Mouse (Mus musculus) liver, adult 2 months (tissue): ENCODE results near the gene Atp10a. TPM values are rescaled to one million over a fixed set of nuclear protein-coding genes. Genes with fewer than 3 reads are reported as not detected.

Source experiments
- DNase-seq: peaks from one replicate; pipeline ENCODE4 v3.0.0-alpha.2; 2011; ENCODE audit warnings: low read depth, low spot score; ENCODE audit errors: extremely low read depth
- H3K27ac ChIP-seq: fragments of 200-500 bp; replicated peaks from 2 replicates; pipeline ENCODE4 v1.5.1; 2012; ENCODE audit warnings: low read depth, mild to moderate bottlenecking, control low read depth, inconsistent platforms, low read length; ENCODE audit not compliant: insufficient read depth
- H3K27me3 ChIP-seq: fragments of 200-500 bp; 2 replicates; pipeline ENCODE4 v1.6.1; 2012; ENCODE audit warnings: mild to moderate bottlenecking, moderate library complexity, low read length, inconsistent platforms; ENCODE audit not compliant: control insufficient read depth, insufficient read depth
- H3K36me3 ChIP-seq: fragments of 200-500 bp; 2 replicates; pipeline ENCODE4 v1.6.1; 2012; ENCODE audit warnings: low read length, inconsistent platforms; ENCODE audit not compliant: control insufficient read depth, insufficient read depth
- H3K4me1 ChIP-seq: fragments of 200-500 bp; 2 replicates; pipeline ENCODE4 v1.6.1; 2011; ENCODE audit warnings: low read length; ENCODE audit not compliant: control insufficient read depth, insufficient read depth
- H3K4me3 ChIP-seq: fragments of 200-500 bp; 2 replicates; pipeline ENCODE4 v1.5.1; 2011; ENCODE audit warnings: low read depth, mild to moderate bottlenecking, control low read depth, low read length, moderate library complexity; ENCODE audit not compliant: insufficient read depth
- H3K79me2 ChIP-seq: fragments of 200-500 bp; 2 replicates; pipeline ENCODE4 v1.6.1; 2012; ENCODE audit warnings: inconsistent platforms, mild to moderate bottlenecking, low read length, moderate library complexity; ENCODE audit not compliant: control insufficient read depth, insufficient read depth
- H3K9ac ChIP-seq: fragments of 200-500 bp; 2 replicates; pipeline ENCODE4 v1.6.1; 2012; ENCODE audit warnings: low read depth, mild to moderate bottlenecking, control low read depth, inconsistent platforms, low read length
- CTCF ChIP-seq: fragments of 200-500 bp; IDR thresholded peaks from 2 replicates; pipeline ENCODE4 v1.5.1; 2011; ENCODE audit warnings: low read depth, low read length, control low read depth
- POLR2A ChIP-seq: fragments of 200-500 bp; IDR thresholded peaks from 2 replicates; pipeline ENCODE4 v1.6.1; 2011; ENCODE audit warnings: low read length, control low read depth; ENCODE audit not compliant: insufficient read depth; ENCODE audit errors: extremely low read depth
- WGBS: fragments of 180-500 bp; shearing (Covaris S2); methylation state at CpG from one replicate; pipeline ENCODE4 v1.1.7; 2018; 5-methylcytosine and 5-hydroxymethylcytosine counted together
- polyA plus RNA-seq: library from polyadenylated mRNA; depleted of rRNA; stranded (reverse); fragments of >200 nt; gene quantifications from 2 replicates; pipeline ENCODE4 v1.2.3, GENCODE M21; 2012
- total RNA-seq: library from RNA; depleted of rRNA; stranded (reverse); fragments of >200 nt; gene quantifications from 2 replicates; pipeline ENCODE4 v1.2.3, GENCODE M21; 2014

Atp10a gene
- total and polyA plus RNA-seq, 2 experiments: 0.35 to 0.46 TPM

GRCm38 (mm10) chr7:58843767-58844445 lies 187.9 kb downstream of the Atp10a start:
- Histone ChIP-seq H3K9ac (no peak overlapping the region), H3K27me3 (no peaks in the 10 kb centered on the region), H3K4me1 (peaks cover 2% of the 10 kb centered on the region; the same call in 1 of the 2 replicates), H3K36me3 (no peaks in the 10 kb centered on the region), H3K4me3 (no peak overlapping the region), H3K27ac (no peak overlapping the region), H3K79me2 (no peaks in the 10 kb centered on the region)
- peak; percentile 8 for DNase-seq
- 9% methylated on average over 9 of the region's 9 CpGs for WGBS
- TF ChIP-seq POLR2A (no peak), CTCF (no peak)

DNA sequence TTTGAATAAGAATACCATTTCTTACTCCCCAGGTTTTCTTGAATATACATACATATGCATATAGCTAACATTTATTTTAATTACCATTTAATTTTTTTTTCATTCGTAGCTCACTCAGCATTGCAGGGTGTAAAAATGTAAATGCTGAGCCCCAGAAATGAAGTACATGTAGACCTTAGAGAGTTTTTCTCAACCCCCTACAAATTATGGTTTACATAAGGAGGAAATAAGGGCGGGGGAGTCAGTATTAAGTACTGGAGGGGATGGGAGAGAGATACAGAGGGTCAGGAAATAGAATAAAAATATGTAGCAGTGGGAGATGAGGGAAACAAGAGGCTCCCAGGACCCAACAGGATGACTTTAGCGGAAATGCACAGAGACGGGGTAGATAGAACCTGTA lies 188.5 kb downstream of the Atp10a start:
- H3K27me3 ChIP-seq: no peaks in the 10 kb centered on the region
- no peak overlapping the region for H3K4me3 ChIP-seq
- H3K4me1 ChIP-seq: peaks cover 2% of the 10 kb centered on the region; the same call in 1 of the 2 replicates
- no peak overlapping the region for H3K9ac ChIP-seq
- WGBS: 62% methylated on average over 4 of the region's 4 CpGs
- DNase-seq: no peak
- no peaks in the 10 kb centered on the region for H3K36me3 ChIP-seq
- TF ChIP-seq CTCF: no peak
- TF ChIP-seq POLR2A: no peak
- no peaks in the 10 kb centered on the region for H3K79me2 ChIP-seq
- no peak overlapping the region for H3K27ac ChIP-seq

- Histone ChIP-seq H3K79me2 (no peaks in the 10 kb centered on the region), H3K4me1 (no peaks in the 10 kb centered on the region), H3K27me3 (no peaks in the 10 kb centered on the region), H3K9ac (no peak overlapping the region), H3K36me3 (no peaks in the 10 kb centered on the region), H3K27ac (no peak overlapping the region), H3K4me3 (no peak overlapping the region)
- no peak for DNase-seq
- 92% methylated on average over 4 of the region's 4 CpGs for WGBS
- no peak for TF ChIP-seq POLR2A
- TF ChIP-seq CTCF: no peak
These were observed 203.0 kb downstream of the Atp10a start for GRCm38 (mm10) chr7:58858921-58859320.

GRCm38 (mm10) chr7:58863174-58863573 lies 207.2 kb downstream of the Atp10a start:
- Histone ChIP-seq H3K27ac (no peak overlapping the region), H3K27me3 (no peaks in the 10 kb centered on the region), H3K9ac (no peak overlapping the region), H3K36me3 (no peaks in the 10 kb centered on the region), H3K4me3 (no peak overlapping the region), H3K79me2 (no peaks in the 10 kb centered on the region), H3K4me1 (no peaks in the 10 kb centered on the region)
- DNase-seq: no peak
- no peak for TF ChIP-seq CTCF
- no peak for TF ChIP-seq POLR2A
- 69% methylated on average over 3 of the region's 3 CpGs for WGBS

DNA sequence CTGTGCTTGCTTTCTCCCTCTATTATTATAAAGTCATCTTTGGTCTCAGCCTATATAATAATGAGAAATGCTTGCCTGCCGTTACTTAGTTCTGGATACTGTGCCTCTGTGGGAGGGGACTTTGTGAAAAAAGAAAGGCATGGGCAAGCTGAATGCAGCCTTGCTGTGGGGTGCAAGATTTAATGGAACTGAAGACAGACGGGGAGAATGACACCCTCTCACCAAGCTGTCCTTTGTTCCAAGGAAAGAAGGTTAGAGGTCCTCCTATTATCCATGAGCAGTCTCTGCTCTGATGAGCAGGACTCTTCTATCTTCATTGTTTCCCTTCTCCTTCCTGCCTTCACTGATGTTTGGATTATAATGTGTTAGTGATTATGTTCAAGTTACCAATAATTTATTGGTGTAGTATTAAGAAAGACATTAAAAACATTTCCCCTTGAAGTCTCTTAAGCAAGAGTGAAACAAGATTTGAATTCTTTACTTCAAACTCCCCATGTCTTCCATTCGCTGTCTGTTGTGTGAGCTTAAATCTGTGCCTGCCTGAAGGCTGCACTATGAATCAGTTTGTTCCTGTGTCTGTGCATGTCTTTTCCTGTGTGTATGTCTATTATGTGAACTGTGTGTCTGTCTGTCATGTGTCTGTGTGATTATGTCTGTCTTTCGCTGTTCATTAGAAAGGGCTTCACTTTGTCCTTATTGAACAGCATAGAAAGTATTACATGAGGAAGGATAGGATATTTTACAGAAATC lies 211.1 kb downstream of the Atp10a start:
- H3K27ac ChIP-seq: no peak overlapping the region
- H3K4me3 ChIP-seq: no peak overlapping the region
- 75% methylated on average over 4 of the region's 4 CpGs for WGBS

GRCm38 (mm10) chr7:58870661-58871060 lies 214.7 kb downstream of the Atp10a start:
- Histone ChIP-seq H3K79me2 (no peaks in the 10 kb centered on the region), H3K4me3 (no peak overlapping the region), H3K36me3 (no peaks in the 10 kb centered on the region), H3K9ac (no peak overlapping the region), H3K27ac (no peak overlapping the region), H3K27me3 (no peaks in the 10 kb centered on the region), H3K4me1 (no peaks in the 10 kb centered on the region)
- WGBS: 85% methylated on average over 1 of the region's 1 CpGs
- no peak for DNase-seq
- TF ChIP-seq CTCF: no peak
- no peak for TF ChIP-seq POLR2A

More for the DNA sequence above, 211.1 kb downstream of the Atp10a start:
- no peak overlapping the region for H3K9ac ChIP-seq
- TF ChIP-seq POLR2A: no peak
- TF ChIP-seq CTCF: no peak
- H3K79me2 ChIP-seq: no peaks in the 10 kb centered on the region
- H3K36me3 ChIP-seq: no peaks in the 10 kb centered on the region
- no peaks in the 10 kb centered on the region for H3K27me3 ChIP-seq
- DNase-seq: no peak
- no peaks in the 10 kb centered on the region for H3K4me1 ChIP-seq
